Mouse (Mus musculus) heart, embryonic 10.5 days (tissue): ENCODE measurements at regions not wholly inside any gene's neighbourhood (a gene's known extent, or its start where the extent isn't known, plus 50 kb on each side); places are given as distances from the start of the nearest gene placed in this dataset.

Source experiments
- DNase-seq: peaks from one replicate; pipeline ENCODE4 v3.0.0-alpha.2; 2017; ENCODE audit warnings: low spot score
- H3K27ac ChIP-seq: fragments of 300-500 bp; sonication (generic); 2 replicates; pipeline ENCODE4 v1.5.1; 2016; ENCODE audit warnings: mild to moderate bottlenecking
- H3K27me3 ChIP-seq: fragments of 300-500 bp; sonication (generic); 2 replicates; pipeline ENCODE4 v1.6.1; 2016; ENCODE audit warnings: mild to moderate bottlenecking; ENCODE audit not compliant: poor library complexity, insufficient read depth, severe bottlenecking
- H3K36me3 ChIP-seq: fragments of 300-500 bp; sonication (generic); 2 replicates; pipeline ENCODE4 v1.6.1; 2016; ENCODE audit warnings: mild to moderate bottlenecking, moderate library complexity
- H3K4me1 ChIP-seq: fragments of 300-500 bp; sonication (generic); 2 replicates; pipeline ENCODE4 v1.6.1; 2016; ENCODE audit warnings: mild to moderate bottlenecking
- H3K4me3 ChIP-seq: fragments of 300-500 bp; sonication (generic); 2 replicates; pipeline ENCODE4 v1.5.1; 2016; ENCODE audit warnings: mild to moderate bottlenecking, moderate library complexity
- H3K9me3 ChIP-seq: fragments of 300-500 bp; sonication (generic); 2 replicates; pipeline ENCODE4 v1.6.1; 2016; ENCODE audit warnings: mild to moderate bottlenecking, moderate library complexity
- WGBS: fragments of 180-500 bp; shearing (Covaris S2); methylation state at CpG from one replicate; pipeline ENCODE4 v1.1.7; 2016; 5-methylcytosine and 5-hydroxymethylcytosine counted together

- Histone ChIP-seq H3K4me1 (no peaks in the 10 kb centered on the region), H3K27ac (no peak overlapping the region), H3K36me3 (no peaks in the 10 kb centered on the region), H3K9me3 (no peaks in the 10 kb centered on the region), H3K27me3 (no peaks in the 10 kb centered on the region), H3K4me3 (no peak overlapping the region)
- 88% methylated on average over 7 of the region's 7 CpGs for WGBS
- no peak for DNase-seq
Measured at GRCm38 (mm10) chr2:169373069-169373468, 214.5 kb downstream of the Gm11011 start.

GRCm38 (mm10) chr2:169365046-169365445 lies 222.5 kb downstream of the Gm11011 start:
- 75% methylated on average over 4 of the region's 4 CpGs for WGBS
- H3K4me1 ChIP-seq = 0 out of 2 replicates have a peak, but pooled peaks cover 2% of the 10 kb centered on the region
- H3K4me3 ChIP-seq = no peak overlapping the region
- no peak overlapping the region for H3K27ac ChIP-seq
- H3K36me3 ChIP-seq = no peaks in the 10 kb centered on the region
- no peaks in the 10 kb centered on the region; the same call in 1 of the 2 replicates for H3K27me3 ChIP-seq
- DNase-seq = no peak
- no peaks in the 10 kb centered on the region for H3K9me3 ChIP-seq

- peaks cover 7% of the 10 kb centered on the region for H3K27me3 ChIP-seq
- H3K36me3 ChIP-seq = no peaks in the 10 kb centered on the region
- H3K27ac ChIP-seq = no peak overlapping the region
- DNase-seq = no peak
- 13% methylated on average over 15 of the region's 15 CpGs for WGBS
- H3K4me1 ChIP-seq = 0 out of 2 replicates have a peak, but pooled peaks cover 6% of the 10 kb centered on the region
- H3K9me3 ChIP-seq = no peaks in the 10 kb centered on the region
- H3K4me3 ChIP-seq = peak overlapping the region; percentile 47
Measured at GRCm38 (mm10) chr2:169360272-169360671, 227.3 kb downstream of the Gm11011 start.

GRCm38 (mm10) chr2:169357400-169357799 lies 230.1 kb downstream of the Gm11011 start:
- 53% methylated on average over 10 of the region's 10 CpGs for whole genome bisulfite sequencing
- H3K27me3 ChIP-seq = peaks cover 7% of the 10 kb centered on the region
- H3K36me3 ChIP-seq = no peaks in the 10 kb centered on the region
- no peak for DNase-seq
- no peak overlapping the region for H3K27ac ChIP-seq
- H3K4me1 ChIP-seq = 0 out of 2 replicates have a peak, but pooled peaks cover 6% of the 10 kb centered on the region
- no peaks in the 10 kb centered on the region for H3K9me3 ChIP-seq
- no peak overlapping the region for H3K4me3 ChIP-seq

GRCm38 (mm10) chr2:169351547-169351946 lies 236.0 kb downstream of the Gm11011 start:
- WGBS = 83% methylated on average over 7 of the region's 7 CpGs
- DNase-seq = no peak
- H3K4me1 ChIP-seq = no peaks in the 10 kb centered on the region

GRCm38 (mm10) chr2:169346107-169346506 lies 241.4 kb downstream of the Gm11011 start:
- Histone ChIP-seq H3K27me3 (no peaks in the 10 kb centered on the region), H3K9me3 (no peaks in the 10 kb centered on the region), H3K4me3 (no peak overlapping the region), H3K36me3 (no peaks in the 10 kb centered on the region), H3K4me1 (no peaks in the 10 kb centered on the region), H3K27ac (no peak overlapping the region)
- WGBS = 73% methylated on average over 10 of the region's 10 CpGs
- DNase-seq = no peak

More at GRCm38 (mm10) chr2:169351547-169351946, 236.0 kb downstream of the Gm11011 start:
- no peaks in the 10 kb centered on the region for H3K9me3 ChIP-seq
- no peaks in the 10 kb centered on the region for H3K27me3 ChIP-seq
- H3K36me3 ChIP-seq = no peaks in the 10 kb centered on the region
- H3K27ac ChIP-seq = no peak overlapping the region
- H3K4me3 ChIP-seq = no peak overlapping the region

GRCm38 (mm10) chr2:169319521-169319920 lies 268.0 kb downstream of the Gm11011 start:
- DNase-seq = peak; percentile 60
- H3K4me1 ChIP-seq = no peaks in the 10 kb centered on the region
- WGBS = 74% methylated on average over 5 of the region's 5 CpGs
- no peaks in the 10 kb centered on the region; the same call in 1 of the 2 replicates for H3K27me3 ChIP-seq
- no peak overlapping the region for H3K4me3 ChIP-seq
- H3K36me3 ChIP-seq = no peaks in the 10 kb centered on the region
- no peaks in the 10 kb centered on the region for H3K9me3 ChIP-seq
- no peak overlapping the region for H3K27ac ChIP-seq

- Histone ChIP-seq H3K36me3 (no peaks in the 10 kb centered on the region), H3K27me3 (no peaks in the 10 kb centered on the region; the same call in 1 of the 2 replicates), H3K4me3 (no peak overlapping the region), H3K9me3 (no peaks in the 10 kb centered on the region), H3K27ac (no peak overlapping the region), H3K4me1 (peaks cover 13% of the 10 kb centered on the region)
- DNase-seq = no peak
- WGBS = 55% methylated on average over 2 of the region's 2 CpGs
Measured at GRCm38 (mm10) chr2:169314396-169314930, 273.1 kb downstream of the Gm11011 start.

GRCm38 (mm10) chr2:169311821-169312220 lies 275.7 kb downstream of the Gm11011 start:
- H3K27ac ChIP-seq = no peak overlapping the region
- WGBS = 36% methylated on average over 12 of the region's 12 CpGs

GRCm38 (mm10) chr2:169311356-169311755 lies 276.2 kb downstream of the Gm11011 start:
- H3K4me3 ChIP-seq = no peak overlapping the region
- peak; percentile 71 for DNase-seq
- peaks cover 13% of the 10 kb centered on the region for H3K4me1 ChIP-seq
- no peaks in the 10 kb centered on the region for H3K36me3 ChIP-seq
- 17% methylated on average over 4 of the region's 4 CpGs for WGBS
- no peak overlapping the region for H3K27ac ChIP-seq
- no peaks in the 10 kb centered on the region for H3K9me3 ChIP-seq
- no peaks in the 10 kb centered on the region; the same call in 1 of the 2 replicates for H3K27me3 ChIP-seq

More at GRCm38 (mm10) chr2:169311821-169312220, 275.7 kb downstream of the Gm11011 start:
- H3K9me3 ChIP-seq = no peaks in the 10 kb centered on the region
- no peaks in the 10 kb centered on the region; the same call in 1 of the 2 replicates for H3K27me3 ChIP-seq
- H3K36me3 ChIP-seq = no peaks in the 10 kb centered on the region
- DNase-seq = peak; percentile 43
- no peak overlapping the region for H3K4me3 ChIP-seq
- peaks cover 13% of the 10 kb centered on the region for H3K4me1 ChIP-seq

- no peak overlapping the region for H3K4me3 ChIP-seq
- no peaks in the 10 kb centered on the region for H3K36me3 ChIP-seq
- H3K27ac ChIP-seq = no peak overlapping the region
- H3K27me3 ChIP-seq = no peaks in the 10 kb centered on the region
- WGBS = 84% methylated on average over 3 of the region's 3 CpGs
- DNase-seq = no peak
- no peaks in the 10 kb centered on the region for H3K9me3 ChIP-seq
- H3K4me1 ChIP-seq = no peaks in the 10 kb centered on the region
Measured at GRCm38 (mm10) chr2:169304360-169304759, 283.2 kb downstream of the Gm11011 start.

GRCm38 (mm10) chr2:169300966-169301365 lies 286.6 kb downstream of the Gm11011 start:
- Histone ChIP-seq H3K27me3 (0 out of 2 replicates have a peak, but pooled peaks cover 4% of the 10 kb centered on the region), H3K27ac (no peak overlapping the region), H3K4me1 (peaks cover 13% of the 10 kb centered on the region; the same call in 1 of the 2 replicates), H3K9me3 (no peaks in the 10 kb centered on the region), H3K36me3 (no peaks in the 10 kb centered on the region), H3K4me3 (no peak overlapping the region)
- 70% methylated on average over 4 of the region's 4 CpGs for WGBS
- DNase-seq = peak; percentile 58

- Histone ChIP-seq H3K27ac (no peak overlapping the region), H3K27me3 (0 out of 2 replicates have a peak, but pooled peaks cover 6% of the 10 kb centered on the region), H3K36me3 (no peaks in the 10 kb centered on the region), H3K4me3 (no peak overlapping the region), H3K9me3 (no peaks in the 10 kb centered on the region), H3K4me1 (peaks cover 13% of the 10 kb centered on the region; the same call in 1 of the 2 replicates)
- WGBS = 89% methylated on average over 8 of the region's 8 CpGs
- peak; percentile 31 for DNase-seq
Measured at GRCm38 (mm10) chr2:169300411-169300810, 287.1 kb downstream of the Gm11011 start.
